Mouse (Mus musculus) c-Kit-negative CD71-positive TER-119-positive erythroid progenitor cells, embryonic 14.5 days (primary cell): ENCODE results near the gene Tmem202.

ENCODE experiments used
- DNase-seq: peaks from one replicate; pipeline ENCODE4 v3.0.0-alpha.2; 2013; ENCODE audit warnings: low read depth, low spot score

Tmem202 gene

DNA sequence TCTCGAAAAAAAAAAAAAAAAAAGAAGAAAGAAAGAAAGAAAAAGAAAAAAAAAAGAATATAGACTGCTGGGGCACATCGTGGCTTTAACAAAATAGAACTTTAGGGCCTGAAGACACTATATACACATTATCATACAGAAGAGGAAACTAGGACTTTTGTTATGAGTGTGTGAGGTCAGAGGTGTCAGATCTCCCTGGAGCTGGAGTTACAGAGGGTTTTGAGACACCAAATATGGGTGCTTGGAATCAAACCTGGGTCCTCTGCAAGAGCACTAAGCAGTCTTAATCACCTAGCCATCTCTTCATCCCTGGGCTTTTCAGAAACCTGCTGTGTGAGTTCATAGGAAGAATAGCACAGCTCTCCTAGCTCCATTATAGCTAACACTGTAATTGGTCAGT, 6.2 kb downstream of the Tmem202 start:
- DNase-seq = no peak

DNA sequence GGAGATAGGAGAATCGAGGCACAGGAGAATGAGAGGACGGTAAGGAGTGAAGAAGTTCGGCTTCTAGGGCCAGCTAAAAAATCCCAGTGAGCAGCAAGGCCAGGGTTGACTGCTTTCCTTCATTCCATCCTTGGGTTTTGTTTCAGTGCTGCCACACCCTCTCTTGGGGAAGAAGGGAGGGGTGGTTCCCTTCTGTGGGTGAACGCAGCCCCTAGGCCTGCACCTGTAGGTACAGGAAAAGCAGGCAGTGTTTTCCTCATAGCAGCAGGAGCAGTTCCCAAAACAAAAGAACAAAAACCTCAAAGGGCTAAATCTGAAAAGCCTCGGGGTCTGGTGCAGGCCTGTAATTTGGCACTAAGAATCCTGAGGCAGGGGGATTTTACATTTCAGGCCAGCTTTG, 8.0 kb downstream of the Tmem202 start:
- DNase-seq = no peak

DNA sequence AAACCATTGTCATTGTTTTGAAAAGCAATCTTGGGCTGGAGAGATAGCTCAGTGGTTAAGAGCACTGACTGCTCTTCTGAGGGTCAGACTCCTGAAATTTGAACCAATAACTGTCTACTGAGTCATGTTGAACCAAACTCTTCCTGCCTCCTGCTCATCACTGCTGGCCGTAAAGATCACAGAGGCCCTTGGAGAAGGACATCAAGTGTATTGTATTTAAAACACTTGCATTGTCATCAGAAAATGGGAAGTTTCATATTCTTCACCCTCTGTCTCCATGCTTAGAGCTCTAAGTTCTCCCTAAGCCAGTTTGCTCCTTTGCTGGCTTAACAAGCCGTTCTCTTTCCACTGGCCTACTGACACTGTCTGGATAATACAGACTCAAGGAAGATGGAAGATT, 11.4 kb downstream of the Tmem202 start:
- DNase-seq = no peak

DNA sequence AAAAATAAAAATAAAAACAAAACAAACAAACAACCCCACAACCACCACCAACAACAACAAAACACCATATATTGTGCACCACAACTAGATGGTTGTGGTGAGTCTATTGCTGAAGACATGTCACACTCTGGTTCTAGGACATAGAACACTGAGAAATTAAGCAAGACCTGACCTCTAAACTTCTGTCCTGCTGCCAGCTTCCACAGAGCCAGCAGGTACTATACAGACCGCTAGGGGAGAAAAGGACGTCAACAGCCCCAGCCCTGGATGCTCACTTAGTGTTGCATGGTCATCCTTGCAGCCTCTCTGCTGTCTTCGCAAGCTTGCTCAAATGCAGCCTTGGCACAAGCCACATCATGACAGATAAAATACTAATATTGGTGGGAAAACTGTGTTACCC, 12.1 kb downstream of the Tmem202 start:
- DNase-seq = no peak

DNA sequence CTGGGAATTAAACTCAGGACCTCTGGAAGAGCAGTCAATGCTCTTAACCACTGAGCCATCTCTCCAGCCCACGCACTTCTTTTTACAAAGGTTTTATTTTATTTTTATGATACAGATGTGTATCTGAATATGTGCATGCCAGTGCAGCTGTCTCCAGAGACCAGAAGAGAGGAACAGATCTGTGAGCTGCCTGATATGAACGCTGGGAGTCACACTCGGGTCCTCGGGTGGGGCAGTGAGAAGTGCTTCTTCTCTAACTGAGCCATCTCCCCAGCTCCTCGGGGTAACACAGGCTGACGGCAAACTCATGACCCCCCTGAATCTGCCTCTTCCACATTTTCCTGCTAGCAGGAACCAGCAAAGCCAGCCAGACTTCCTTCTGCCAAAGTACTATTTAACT, 12.9 kb downstream of the Tmem202 start:
- no peak for DNase-seq

DNA sequence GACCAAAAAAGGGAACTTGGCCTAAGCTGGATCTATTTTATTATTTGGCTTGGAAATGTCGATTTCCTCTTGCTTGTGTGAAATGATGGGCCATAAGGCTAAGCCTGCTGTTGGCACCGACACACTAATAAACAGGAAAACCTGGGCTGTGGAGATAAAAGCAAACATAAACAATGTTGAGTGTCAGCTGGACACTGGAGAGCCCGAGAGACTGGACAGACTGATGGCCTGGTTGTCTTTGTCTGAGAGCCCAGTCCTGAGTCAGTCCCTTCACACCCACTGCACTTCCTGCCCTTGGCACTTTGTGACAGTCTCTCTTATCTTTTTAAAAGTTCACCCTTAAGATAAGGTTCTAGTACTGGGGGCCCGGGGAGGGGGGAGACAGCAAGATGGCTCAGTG, 16.7 kb downstream of the Tmem202 start:
- DNase-seq = no peak

DNA sequence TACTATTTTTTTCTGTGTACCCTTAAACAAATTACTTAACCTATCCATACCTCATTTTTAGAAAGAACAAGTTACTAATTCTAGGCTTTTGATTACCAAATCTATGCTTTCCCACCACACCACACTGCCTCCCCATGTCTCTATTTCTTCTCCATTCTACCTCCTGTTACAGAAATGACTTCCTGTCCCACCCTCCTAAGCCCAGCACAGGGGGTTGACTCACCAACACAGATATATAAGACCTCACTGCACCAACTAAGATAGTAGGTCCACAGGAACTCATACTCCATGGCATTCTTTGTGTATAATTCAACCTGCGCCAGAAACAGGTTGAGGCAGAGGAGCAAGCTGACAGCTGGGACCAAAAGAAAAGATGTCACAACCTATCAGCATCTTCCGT, 20.3 kb downstream of the Tmem202 start:
- no peak for DNase-seq

DNA sequence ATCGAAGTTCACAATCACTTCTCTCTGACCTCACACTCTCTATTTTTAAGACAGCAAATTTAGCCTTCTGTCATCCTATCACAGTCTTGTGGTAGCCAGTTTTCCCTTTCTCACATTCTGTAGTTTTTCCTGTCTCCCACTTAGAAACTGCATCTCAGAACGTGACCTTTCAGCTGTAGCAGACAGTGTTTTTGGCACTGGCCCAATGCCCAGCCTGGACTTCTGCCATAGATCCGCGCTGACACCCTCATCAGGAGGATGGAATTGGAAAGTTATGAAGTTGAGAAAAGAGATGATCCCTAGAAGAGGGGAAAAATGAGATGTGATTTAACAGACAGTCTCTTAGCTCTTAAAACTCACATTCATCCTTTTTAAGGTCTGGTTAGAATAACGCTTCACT, 20.7 kb downstream of the Tmem202 start:
- no peak for DNase-seq

DNA sequence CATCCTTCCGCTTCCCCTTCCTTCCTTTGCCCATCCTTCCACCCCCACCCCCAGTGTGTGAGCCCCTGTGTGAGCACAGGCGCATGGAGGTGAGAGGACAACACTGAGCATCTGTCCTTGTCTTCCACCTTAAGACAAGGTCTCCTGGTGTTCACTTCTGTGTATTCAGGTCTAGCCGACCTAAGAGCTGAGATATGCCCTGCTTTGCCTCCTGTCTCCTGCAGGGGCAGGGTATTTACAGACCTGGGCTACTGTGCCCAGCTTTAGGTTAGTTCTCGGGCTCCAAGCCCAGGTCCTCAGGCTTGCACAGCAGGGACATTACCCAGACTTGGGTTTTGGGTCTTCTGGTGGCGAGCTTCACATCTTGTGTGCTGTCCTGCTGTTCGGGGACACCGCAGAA, 22.5 kb downstream of the Tmem202 start:
- no peak for DNase-seq

DNA sequence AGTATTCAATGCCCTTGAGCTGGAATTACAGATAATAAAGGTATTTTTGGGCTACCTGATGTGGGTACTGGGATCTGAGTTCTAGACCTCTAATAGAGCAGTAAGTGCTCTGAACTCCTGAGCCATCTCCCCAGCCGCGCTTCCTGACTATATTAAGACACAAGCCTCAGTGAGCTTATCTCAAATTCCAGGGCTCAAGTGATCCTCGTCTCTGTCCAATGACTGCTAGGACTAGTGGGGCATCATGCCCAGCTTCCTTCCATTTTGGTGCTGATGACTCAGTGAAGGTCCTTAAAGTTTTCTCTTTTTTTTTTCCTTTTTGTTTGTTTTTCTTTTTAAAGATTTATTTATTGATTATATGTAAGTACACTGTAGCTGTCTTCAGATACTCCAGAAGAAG, 24.6 kb downstream of the Tmem202 start:
- no peak for DNase-seq

DNA sequence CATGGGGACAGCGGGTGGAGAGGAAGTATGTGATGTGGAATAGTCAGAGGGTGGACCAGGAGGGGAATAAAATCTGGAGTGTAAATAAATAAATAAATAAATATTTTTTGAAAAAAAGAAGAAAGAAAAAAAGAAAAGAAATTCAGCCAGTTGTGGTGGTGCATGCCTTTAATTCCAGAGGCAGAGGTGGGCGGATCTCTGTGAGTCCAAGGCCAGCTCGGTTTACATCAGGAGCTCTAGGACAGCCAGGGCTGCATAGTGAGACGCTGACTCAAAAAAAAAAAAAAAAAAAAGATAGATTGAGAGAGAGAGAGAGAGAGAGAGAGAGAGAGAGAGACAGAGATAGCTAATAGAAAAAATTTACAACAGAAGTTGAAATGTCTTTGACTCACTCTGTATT, 27.3 kb downstream of the Tmem202 start:
- no peak for DNase-seq

DNA sequence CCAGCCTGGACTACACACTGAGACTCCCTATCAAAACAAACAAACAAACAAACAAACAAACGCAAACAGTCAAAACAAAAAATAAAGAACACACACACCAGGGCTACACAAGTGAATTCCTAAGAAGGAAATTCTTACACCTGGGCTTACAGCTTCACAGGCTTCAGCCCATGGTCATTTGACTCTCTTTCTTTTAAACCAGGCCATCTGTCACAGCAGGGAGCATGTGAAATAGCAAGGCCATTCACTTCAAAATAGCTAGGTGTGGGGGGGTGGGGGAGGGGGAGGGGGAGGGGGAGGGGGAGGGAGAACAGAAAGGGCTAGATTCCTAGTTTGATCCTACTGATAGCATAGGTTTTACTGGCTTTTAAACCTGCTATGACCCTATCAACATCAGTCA, 31.5 kb downstream of the Tmem202 start:
- DNase-seq = no peak

DNA sequence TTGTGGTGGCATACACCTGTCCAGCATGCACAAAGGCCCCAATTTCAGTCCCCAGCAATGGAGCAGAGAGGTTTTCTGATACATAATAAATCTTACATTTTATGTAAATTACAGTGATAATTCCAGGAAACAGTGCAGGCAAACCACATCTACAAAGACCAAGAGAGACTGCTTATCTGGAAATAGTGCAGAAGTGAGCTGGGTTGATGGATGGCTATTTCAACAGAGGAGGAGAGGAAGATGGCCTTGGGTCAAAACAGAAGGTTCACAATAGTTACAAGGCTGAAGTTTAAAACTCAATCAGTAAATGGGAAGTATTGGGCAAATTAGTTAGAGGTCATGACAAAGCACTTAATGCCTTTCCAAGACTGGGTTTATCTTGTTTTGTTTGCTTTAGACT, 52.3 kb downstream of the Tmem202 start:
- peak; percentile 40 for DNase-seq

DNA sequence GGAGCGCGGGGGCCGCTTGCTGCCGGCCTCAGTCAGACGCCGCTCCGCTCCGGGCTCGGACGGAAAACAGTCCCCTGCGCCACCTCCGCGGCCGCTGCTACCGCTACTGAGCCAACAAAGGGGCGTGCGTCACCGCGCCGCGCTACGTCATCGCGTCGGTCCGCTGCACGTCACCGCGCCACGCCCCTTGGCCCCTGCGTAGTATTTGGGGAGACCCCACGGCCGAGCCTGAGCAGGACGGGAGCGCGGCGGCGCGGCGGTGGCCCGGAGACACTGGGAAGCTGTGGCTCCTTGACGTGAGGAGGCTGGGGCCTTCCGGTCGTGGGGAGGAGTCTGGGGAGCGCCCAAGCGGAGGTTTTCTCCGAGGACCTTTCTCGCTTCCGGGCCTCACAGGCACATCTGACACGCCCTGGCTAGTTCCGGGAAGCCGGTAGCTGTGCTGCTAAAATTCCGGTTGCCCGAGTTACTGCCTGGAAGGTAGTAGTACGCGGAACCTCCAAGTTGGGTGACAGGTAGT, 53.0 kb downstream of the Tmem202 start, which contains the start of gene Arih1:
Gene Arih1, minus strand, starts transcription at position 70 of the 517 bp plus-strand sequence.
- DNase-seq = peak; percentile 95

DNA sequence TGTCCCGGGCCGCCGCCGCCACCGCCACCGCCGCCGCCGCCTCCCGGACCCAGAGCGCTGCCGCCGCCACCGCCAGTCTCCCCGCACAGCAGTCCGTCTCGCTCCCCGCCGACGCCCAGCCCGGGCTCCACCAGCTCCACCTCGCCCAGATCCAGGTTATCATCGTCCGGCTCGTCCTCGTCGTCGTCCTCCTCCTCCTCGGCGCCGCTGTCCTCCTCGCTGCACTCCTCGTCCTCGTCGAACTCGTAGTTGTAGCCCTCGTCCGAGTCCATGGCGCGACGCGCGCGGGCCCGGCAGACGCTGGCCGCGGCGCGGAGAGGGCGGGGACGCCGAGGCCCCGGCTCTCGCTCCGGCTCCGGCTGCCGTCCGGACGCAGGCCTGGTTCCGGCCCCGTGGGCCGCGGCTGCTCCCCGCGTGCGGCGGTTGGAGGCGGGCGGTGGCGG, 53.5 kb downstream of the Tmem202 start:
- DNase-seq = peak; percentile 59

DNA sequence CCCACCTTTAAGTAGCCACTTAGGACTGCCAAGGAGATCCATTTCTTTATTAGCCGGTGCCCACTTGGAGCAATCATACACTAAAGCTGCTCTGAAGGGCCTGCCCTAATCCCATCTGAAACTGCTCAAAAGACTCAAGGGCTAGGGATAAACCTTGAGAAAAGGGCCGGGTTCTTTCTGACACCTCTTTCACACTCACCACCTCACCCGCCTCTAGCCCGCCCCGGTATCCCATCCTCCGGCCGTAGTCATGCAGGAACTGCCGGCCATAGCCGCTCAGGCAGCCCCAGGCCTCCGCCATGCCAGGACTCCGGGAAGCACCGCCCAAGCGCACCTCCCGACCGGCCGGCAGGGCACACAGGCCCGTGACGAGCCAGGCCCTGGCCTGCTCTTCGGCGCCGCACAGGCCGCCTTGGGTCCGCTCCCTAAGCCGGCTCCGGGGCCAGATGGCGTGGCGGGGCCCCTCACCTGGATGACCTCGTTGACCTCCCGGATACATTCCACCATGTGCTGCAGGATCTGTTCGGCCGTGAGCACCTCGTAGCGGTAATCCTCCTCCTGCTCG, 54.1 kb downstream of the Tmem202 start:
- DNase-seq = peak; percentile 60

DNA sequence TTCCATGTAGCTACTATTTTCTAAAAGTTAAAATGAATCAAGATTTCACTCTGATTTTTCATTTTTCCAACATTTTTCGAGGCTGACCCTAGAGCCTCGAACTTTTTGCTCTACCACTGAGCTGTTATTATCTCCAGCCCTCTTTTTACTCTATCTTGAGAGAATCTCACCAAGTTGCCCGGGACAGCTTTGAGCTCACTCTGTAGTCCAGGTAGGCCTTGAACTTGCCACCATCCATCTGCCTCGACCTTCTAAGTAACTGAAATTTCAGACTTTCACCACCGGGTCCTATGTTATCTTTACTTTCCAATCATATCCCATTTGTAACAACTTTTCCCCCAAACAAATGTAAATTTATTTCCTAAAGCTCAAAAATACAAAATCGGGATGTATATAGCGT, 54.9 kb downstream of the Tmem202 start:
- no peak for DNase-seq

DNA sequence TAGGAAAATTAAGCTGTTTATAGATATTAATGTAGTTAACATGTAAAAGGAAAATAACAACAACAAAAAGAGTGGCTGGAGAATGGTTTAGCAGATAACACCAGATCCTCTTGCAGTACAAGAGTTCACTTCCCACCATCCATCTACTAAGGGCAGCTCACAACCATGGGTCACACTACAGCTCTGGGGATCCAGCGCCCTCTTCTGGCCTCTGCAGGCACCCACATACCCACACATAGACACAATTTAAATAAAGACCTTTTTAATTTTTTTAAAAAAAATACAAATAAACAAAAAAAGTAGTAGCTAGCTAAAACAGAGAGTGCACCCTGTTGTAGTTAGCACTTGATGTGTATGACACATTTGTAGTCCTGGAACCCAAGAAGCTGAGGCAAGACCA, 57.2 kb downstream of the Tmem202 start:
- peak; percentile 64 for DNase-seq

DNA sequence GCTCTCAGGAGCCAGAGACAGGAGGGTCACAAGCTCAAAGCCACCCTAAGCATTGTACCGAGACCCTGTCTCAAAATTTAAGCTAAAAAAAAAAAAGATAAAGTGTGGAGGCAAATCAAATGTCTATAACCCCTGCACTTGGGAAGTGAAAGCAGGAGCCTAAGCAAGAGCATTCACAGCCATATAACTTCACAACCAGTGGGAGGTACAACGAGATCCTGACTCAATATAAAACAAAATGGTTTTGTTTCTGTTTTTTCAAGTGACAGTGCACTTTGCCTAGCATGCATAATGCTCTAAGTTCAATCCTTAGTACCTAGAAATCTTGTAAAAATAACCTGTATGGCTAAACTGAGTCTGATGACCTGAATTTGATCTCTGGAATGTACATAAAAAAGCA, 63.0 kb downstream of the Tmem202 start:
- no peak for DNase-seq

DNA sequence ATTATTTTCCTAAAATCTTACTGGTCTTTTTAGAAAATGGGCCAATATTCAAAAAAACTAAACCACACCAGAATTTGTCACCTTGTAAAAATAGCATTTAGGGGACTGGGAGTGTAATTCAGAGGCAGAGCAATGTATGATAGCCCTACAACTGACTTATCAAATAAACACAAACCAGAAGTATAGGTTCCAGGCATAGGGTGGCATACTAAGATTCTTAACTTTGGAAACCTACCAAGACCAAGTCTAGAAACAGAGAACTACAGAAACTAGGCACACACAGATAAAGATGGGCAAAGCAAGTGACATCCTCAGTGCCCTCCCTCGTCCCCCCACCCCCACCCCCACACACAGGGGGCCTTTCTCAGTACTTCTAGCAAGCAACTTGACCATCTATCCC, 64.8 kb downstream of the Tmem202 start:
- no peak for DNase-seq

DNA sequence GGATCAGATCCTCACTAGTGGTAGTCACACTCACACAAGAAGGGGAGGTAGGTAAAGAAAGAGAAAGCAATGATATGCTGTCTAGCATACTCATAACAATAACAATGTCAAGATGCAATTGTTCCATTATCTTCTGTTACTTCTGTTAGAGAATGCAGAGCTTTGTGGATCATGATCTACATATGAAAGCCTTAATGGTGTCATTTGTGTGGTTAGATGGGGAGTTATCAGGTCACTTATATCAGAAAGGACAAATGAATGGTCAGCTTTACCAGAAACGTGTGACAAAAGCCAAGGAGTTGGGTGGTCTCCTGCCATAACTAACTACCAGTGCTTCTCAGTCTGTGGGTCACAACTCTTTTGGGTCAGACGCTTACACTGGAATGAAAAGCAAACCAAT, 66.5 kb downstream of the Tmem202 start:
- no peak for DNase-seq

DNA sequence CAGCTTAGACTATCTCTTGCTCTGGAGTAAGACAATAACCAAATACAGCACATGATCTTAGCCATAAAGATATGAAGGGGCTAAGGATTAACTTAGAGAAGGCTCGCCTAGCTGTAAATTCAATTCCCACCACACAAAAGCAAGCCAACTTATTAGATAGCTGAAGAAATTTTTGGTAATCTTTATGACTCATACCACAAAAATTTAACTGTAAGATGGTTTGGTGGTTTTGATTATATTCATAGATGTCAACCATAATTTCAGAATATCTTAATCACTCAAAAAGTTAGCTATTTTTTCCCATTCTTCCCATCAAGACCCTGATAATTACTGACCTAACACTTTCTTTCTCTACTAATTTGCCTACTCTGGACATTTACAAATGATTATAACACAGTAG, 70.2 kb downstream of the Tmem202 start:
- no peak for DNase-seq
